Mouse (Mus musculus): Measurements from ENCODE around the gene Ttf1.

DNA sequence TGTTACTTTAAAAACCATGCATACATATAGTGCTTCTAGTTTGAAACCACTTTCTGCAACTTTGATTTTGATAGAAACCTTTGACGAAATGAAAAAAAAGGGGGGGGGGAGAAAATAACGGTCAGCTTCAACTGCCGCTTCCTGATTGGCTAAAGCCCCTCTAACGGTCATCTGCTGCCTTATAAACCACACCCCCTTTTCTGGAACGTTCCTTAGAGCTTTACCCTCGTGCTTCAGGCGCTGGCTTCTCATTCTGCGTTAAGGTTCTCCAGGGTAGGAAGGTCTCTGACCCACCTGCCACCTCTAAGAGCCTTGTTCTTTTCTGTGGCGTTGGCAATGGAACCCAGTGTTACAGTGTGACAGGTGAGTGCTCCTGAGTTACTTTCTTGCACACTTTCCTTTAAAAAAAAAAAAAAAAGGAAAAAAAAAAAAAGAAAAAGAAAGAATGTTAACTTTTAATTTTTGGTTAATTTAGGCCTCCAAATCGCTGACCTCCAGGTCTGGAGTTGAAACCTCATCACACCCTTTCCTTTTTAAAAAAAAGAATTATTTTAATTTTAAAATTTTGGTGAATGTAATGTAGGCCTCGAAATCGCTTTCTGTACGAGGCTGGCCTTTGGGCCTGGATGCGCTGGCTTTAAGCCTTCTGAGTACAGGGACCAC lies 64.0 kb downstream of the Ttf1 start, which contains the start of gene Setx:
- TF ChIP-seq CTCF (IDR thresholded peaks at IDR 0.05; ENCODE audit: extremely low read depth, insufficient read depth, insufficient read length, insufficient replicate concordance): no peak
- no peak for TF ChIP-seq POLR2A (IDR thresholded peaks at IDR 0.05; ENCODE audit: low read depth, low read length)
